Mouse (Mus musculus): ENCODE data around the gene Prkch. TPM values are rescaled to one million over a fixed set of nuclear protein-coding genes. Genes with fewer than 3 reads are reported as not detected.

Gene Prkch
- polyA plus RNA-seq, 1 experiment from 2014 or later = 6.1 TPM

DNA sequence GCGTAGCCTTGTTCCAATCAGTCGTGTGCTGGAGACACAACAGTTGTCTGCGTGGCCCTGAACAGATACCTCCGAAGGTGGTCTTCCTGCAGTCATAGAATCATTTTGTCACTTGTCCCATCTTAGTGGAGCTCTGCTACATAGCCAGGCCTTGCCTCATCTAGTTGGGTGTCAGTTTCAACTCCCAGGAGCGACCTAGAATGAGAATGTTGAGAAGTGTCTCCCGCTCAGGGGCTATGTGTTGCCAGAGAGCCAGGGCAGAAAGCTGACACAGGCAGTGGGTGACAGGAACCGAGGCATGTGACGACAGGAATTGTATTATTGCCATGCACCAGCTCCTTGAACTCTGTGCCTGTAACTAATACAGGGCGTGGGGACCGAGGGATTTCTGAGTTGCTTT is 133.4 kb downstream of the Prkch start:
- Histone ChIP-seq H3K9me3 (ENCODE audit: control insufficient read depth, low read length) (no peaks in the 10 kb centered on the region), H3K36me3 (ENCODE audit: control insufficient read depth, insufficient read depth, low read length) (no peaks in the 10 kb centered on the region), H3K27ac (ENCODE audit: low read depth, low read length) (no peak overlapping the region), H3K4me2 (no peak overlapping the region), H3K9ac (ENCODE audit: low read length) (no peak overlapping the region), H3K4me3 (ENCODE audit: low read depth, low read length) (no peak overlapping the region), H3K4me1 (ENCODE audit: control insufficient read depth, insufficient read depth, low read length) (no peaks in the 10 kb centered on the region), H3K27me3 (ENCODE audit: control insufficient read depth, insufficient read depth, low read length) (no peaks in the 10 kb centered on the region)
- peak; percentile 54 for DNase-seq (ENCODE audit: low spot score, missing footprints)
- WGBS = 87% methylated on average over 10 of the region's 10 CpGs
- ATAC-seq (ENCODE audit: low FRiP score) = no peak

DNA sequence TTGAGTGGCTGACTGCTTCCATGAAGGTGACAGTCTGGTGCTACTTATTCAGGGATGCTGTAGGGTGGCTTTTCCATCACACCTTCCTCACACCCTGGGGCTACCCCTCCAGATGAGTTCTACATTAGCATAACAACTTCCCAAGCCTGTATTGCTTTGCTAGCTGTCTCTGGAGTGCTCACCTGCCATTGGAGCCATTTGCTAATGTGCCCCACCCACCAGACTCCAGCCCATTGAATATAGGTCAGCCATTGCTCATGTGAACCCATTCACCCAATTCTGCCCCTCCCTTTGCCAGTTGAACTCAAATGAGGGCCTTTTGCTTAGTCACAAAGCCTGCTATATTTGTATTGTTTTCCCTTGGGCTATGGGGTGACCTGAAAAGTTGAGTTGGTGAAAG is 135.2 kb downstream of the Prkch start:
- no peaks in the 10 kb centered on the region for H3K9me3 ChIP-seq (ENCODE audit: control insufficient read depth, low read length)
- no peaks in the 10 kb centered on the region for H3K27me3 ChIP-seq (ENCODE audit: control insufficient read depth, insufficient read depth, low read length)
- ATAC-seq (ENCODE audit: low FRiP score) (no peak), DNase-seq (ENCODE audit: low spot score, missing footprints) (no peak)
- no peak overlapping the region for H3K4me3 ChIP-seq (ENCODE audit: low read depth, low read length)
- no peak overlapping the region for H3K9ac ChIP-seq (ENCODE audit: low read length)
- no peak overlapping the region for H3K27ac ChIP-seq (ENCODE audit: low read depth, low read length)
- no peak overlapping the region for H3K4me2 ChIP-seq
- H3K4me1 ChIP-seq (ENCODE audit: control insufficient read depth, insufficient read depth, low read length) = no peaks in the 10 kb centered on the region
- no peaks in the 10 kb centered on the region for H3K36me3 ChIP-seq (ENCODE audit: control insufficient read depth, insufficient read depth, low read length)

DNA sequence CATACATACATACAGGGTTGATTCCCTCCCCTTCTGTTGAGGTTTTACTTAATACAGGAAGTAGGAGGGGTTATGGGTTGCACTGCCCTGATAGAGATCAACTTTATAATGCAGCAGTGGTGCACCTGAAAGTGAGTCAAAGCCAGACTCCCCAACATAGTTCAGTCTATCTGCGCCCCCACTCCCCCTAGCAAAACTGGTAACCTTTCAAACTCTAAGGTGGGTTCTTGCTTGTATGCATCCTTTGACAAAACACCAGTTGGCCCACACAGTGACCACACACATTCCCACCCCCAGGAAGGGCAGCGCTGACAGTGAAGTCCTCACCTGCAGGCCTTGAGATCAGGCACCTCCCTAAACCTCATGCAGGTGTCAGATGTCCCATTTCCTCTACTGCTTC is 135.9 kb downstream of the Prkch start:
- no peak for DNase-seq (ENCODE audit: low spot score, missing footprints)
- H3K9me3 ChIP-seq (ENCODE audit: control insufficient read depth, low read length) = no peaks in the 10 kb centered on the region
- WGBS = 96% methylated on average over 2 of the region's 2 CpGs

DNA sequence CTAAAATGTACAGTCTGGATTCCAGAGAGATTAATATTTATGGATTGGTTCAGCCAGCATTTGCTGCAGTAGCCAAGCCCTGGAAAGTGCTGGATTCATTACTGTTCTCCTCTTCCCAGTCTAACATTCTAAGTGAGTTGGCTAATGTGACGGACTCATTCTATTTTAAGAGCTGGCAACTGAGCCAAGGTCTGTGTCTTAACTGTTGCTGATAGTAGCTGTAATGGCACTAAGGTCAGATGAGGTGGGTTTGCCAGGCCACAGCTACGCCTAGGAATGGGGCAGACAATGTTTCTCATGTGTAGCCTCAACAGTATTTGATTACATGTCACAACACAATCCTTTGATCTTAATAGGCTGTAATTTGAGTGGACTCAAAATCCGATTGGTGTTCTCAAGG is 137.5 kb downstream of the Prkch start:
- H3K9ac ChIP-seq (ENCODE audit: low read length) = no peak overlapping the region
- no peak overlapping the region for H3K4me2 ChIP-seq
- DNase-seq (ENCODE audit: low spot score, missing footprints) (no peak), ATAC-seq (ENCODE audit: low FRiP score) (no peak)
- H3K4me3 ChIP-seq (ENCODE audit: low read depth, low read length) = no peak overlapping the region
- peaks cover 7% of the 10 kb centered on the region; the same call in 1 of the 2 replicates for H3K27me3 ChIP-seq (ENCODE audit: control insufficient read depth, insufficient read depth, low read length)
- H3K4me1 ChIP-seq (ENCODE audit: control insufficient read depth, insufficient read depth, low read length) = no peaks in the 10 kb centered on the region
- H3K36me3 ChIP-seq (ENCODE audit: control insufficient read depth, insufficient read depth, low read length) = no peaks in the 10 kb centered on the region
- no peak overlapping the region for H3K27ac ChIP-seq (ENCODE audit: low read depth, low read length)
- 87% methylated on average over 3 of the region's 3 CpGs for WGBS
- H3K9me3 ChIP-seq (ENCODE audit: control insufficient read depth, low read length) = no peaks in the 10 kb centered on the region

More for the DNA sequence above, 135.9 kb downstream of the Prkch start:
- Histone ChIP-seq H3K4me2 (no peak overlapping the region), H3K9ac (ENCODE audit: low read length) (no peak overlapping the region), H3K4me1 (ENCODE audit: control insufficient read depth, insufficient read depth, low read length) (no peaks in the 10 kb centered on the region), H3K4me3 (ENCODE audit: low read depth, low read length) (no peak overlapping the region), H3K36me3 (ENCODE audit: control insufficient read depth, insufficient read depth, low read length) (no peaks in the 10 kb centered on the region), H3K27me3 (ENCODE audit: control insufficient read depth, insufficient read depth, low read length) (no peaks in the 10 kb centered on the region), H3K27ac (ENCODE audit: low read depth, low read length) (no peak overlapping the region)
- ATAC-seq (ENCODE audit: low FRiP score) = no peak

DNA sequence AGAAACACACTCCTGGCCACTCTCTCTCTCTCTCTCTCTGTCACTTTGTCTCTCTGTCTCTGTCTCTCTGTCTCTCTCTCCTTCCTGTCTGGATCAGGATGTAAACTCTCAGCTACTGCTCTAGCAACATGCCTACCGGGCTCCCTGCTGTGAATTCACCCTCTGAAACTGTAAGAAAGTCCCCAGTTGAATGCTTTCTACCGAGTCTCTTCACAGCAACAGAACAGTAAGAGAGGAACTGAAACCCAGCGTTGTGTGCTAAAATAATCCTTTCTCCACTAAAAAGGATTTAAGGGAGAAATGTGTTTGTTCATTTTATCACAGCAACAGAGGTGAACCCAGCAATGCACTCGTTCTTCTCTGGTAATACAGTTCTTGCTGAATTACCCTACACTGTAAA is 138.5 kb downstream of the Prkch start:
- Histone ChIP-seq H3K9me3 (ENCODE audit: control insufficient read depth, low read length) (no peaks in the 10 kb centered on the region), H3K36me3 (ENCODE audit: control insufficient read depth, insufficient read depth, low read length) (no peaks in the 10 kb centered on the region), H3K9ac (ENCODE audit: low read length) (no peak overlapping the region), H3K4me1 (ENCODE audit: control insufficient read depth, insufficient read depth, low read length) (no peaks in the 10 kb centered on the region), H3K27ac (ENCODE audit: low read depth, low read length) (no peak overlapping the region), H3K4me3 (ENCODE audit: low read depth, low read length) (no peak overlapping the region), H3K27me3 (ENCODE audit: control insufficient read depth, insufficient read depth, low read length) (peaks cover 17% of the 10 kb centered on the region), H3K4me2 (no peak overlapping the region)
- ATAC-seq (ENCODE audit: low FRiP score) (no peak), DNase-seq (ENCODE audit: low spot score, missing footprints) (no peak)
- WGBS = 83% methylated on average over 4 of the region's 4 CpGs

DNA sequence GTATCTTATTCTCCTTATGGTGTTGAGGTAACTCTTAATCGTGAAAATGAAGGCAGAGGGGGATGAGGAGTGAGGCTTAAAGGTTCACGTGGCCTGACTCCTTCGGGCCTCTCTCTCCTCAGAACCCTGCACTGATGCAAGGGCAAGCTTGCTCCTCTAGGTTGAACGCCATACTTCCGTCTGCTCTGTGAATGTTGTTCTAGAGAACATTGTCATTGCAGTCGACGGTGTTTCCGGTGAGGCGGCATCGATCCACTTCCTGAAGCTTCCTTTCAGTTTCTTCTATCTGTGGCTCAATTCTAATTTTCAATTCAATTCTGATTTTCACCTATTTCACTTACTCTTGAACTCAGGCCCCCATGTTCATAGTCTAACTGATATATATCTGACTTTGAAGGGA is 139.3 kb downstream of the Prkch start:
- Histone ChIP-seq H3K9ac (ENCODE audit: low read length) (no peak overlapping the region), H3K4me3 (ENCODE audit: low read depth, low read length) (no peak overlapping the region)

DNA sequence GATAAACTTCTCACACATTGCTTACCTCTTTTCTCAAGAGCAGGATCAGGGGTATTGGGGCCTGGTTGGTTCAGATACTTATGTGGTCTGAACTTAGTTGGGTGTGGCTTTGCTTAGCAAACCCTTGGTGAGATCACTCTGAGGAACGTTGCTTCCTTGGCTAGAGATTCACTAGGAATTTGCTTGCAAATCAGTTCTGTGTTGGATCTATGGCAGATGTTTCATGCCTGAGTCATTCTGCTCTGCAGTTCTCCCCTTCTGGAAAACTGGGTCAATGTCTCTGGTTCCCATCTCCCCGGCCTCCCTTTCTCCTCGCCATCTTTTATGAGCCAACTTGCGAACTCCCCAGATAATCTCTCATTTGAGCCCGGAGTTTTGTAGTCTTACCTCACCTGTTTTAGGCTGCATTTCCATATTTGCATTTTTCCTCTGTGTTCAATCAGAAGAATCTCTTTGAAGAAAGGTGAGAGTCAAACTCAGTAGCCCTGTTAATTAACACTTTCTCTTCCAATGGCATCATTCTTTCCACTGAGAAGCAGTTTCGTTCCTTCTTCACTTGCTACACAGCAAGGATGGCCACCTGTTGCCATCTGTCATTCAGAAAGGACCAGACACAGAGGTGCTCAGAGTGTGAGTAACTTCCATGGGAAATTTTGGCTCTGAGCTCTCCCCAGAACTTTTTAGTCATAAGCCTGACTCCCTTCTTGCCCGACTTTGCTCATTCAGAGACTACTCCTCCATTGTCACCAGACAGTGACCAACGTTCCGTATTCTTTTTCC is 141.4 kb downstream of the Prkch start:
- Histone ChIP-seq H3K36me3 (ENCODE audit: control insufficient read depth, insufficient read depth, low read length) (no peaks in the 10 kb centered on the region), H3K9ac (ENCODE audit: low read length) (no peak overlapping the region), H3K4me1 (ENCODE audit: control insufficient read depth, insufficient read depth, low read length) (peaks cover 8% of the 10 kb centered on the region; the same call in 1 of the 2 replicates), H3K4me2 (no peak overlapping the region), H3K27me3 (ENCODE audit: control insufficient read depth, insufficient read depth, low read length) (peaks cover 33% of the 10 kb centered on the region), H3K4me3 (ENCODE audit: low read depth, low read length) (no peak overlapping the region), H3K27ac (ENCODE audit: low read depth, low read length) (no peak overlapping the region), H3K9me3 (ENCODE audit: control insufficient read depth, low read length) (no peaks in the 10 kb centered on the region)
- no peak for DNase-seq (ENCODE audit: low spot score, missing footprints)
- WGBS = 92% methylated on average over 9 of the region's 9 CpGs
- no peak for ATAC-seq (ENCODE audit: low FRiP score)

More for the DNA sequence above, 139.3 kb downstream of the Prkch start:
- no peak for ATAC-seq (ENCODE audit: low FRiP score)
- 93% methylated on average over 10 of the region's 10 CpGs for WGBS
- H3K27ac ChIP-seq (ENCODE audit: low read depth, low read length) = no peak overlapping the region
- no peaks in the 10 kb centered on the region for H3K9me3 ChIP-seq (ENCODE audit: control insufficient read depth, low read length)
- no peaks in the 10 kb centered on the region for H3K36me3 ChIP-seq (ENCODE audit: control insufficient read depth, insufficient read depth, low read length)
- H3K4me1 ChIP-seq (ENCODE audit: control insufficient read depth, insufficient read depth, low read length) = no peaks in the 10 kb centered on the region
- no peak for DNase-seq (ENCODE audit: low spot score, missing footprints)
- no peak overlapping the region for H3K4me2 ChIP-seq
- peaks cover 23% of the 10 kb centered on the region for H3K27me3 ChIP-seq (ENCODE audit: control insufficient read depth, insufficient read depth, low read length)

DNA sequence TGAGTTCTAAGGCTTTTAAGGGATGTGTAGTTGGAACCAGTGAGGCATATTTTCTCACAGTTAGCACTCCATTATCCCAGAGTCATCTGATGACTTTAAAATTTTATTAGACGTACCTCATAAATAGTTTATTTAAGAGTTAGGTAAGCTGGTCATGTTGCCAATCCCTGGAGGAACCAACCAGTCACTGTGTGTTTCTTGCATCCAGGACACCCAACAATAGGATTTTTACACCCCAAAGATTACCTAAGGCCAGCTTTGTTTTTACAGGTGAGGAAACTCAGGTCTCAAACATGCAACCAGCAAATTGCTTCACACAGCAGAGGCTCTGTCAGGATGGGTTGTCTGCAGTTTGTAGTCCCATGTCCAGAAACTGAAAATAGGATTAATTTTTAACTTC is 142.4 kb downstream of the Prkch start:
- H3K4me1 ChIP-seq (ENCODE audit: control insufficient read depth, insufficient read depth, low read length) = peaks cover 8% of the 10 kb centered on the region; the same call in 1 of the 2 replicates
- H3K9ac ChIP-seq (ENCODE audit: low read length) = no peak overlapping the region
- no peaks in the 10 kb centered on the region for H3K36me3 ChIP-seq (ENCODE audit: control insufficient read depth, insufficient read depth, low read length)
- no peak for ATAC-seq (ENCODE audit: low FRiP score)
- H3K9me3 ChIP-seq (ENCODE audit: control insufficient read depth, low read length) = no peaks in the 10 kb centered on the region
- DNase-seq (ENCODE audit: low spot score, missing footprints) = no peak
- WGBS = 82% methylated on average over 1 of the region's 1 CpGs
- H3K27me3 ChIP-seq (ENCODE audit: control insufficient read depth, insufficient read depth, low read length) = peaks cover 35% of the 10 kb centered on the region
- no peak overlapping the region for H3K4me3 ChIP-seq (ENCODE audit: low read depth, low read length)
- H3K27ac ChIP-seq (ENCODE audit: low read depth, low read length) = no peak overlapping the region
- no peak overlapping the region for H3K4me2 ChIP-seq

DNA sequence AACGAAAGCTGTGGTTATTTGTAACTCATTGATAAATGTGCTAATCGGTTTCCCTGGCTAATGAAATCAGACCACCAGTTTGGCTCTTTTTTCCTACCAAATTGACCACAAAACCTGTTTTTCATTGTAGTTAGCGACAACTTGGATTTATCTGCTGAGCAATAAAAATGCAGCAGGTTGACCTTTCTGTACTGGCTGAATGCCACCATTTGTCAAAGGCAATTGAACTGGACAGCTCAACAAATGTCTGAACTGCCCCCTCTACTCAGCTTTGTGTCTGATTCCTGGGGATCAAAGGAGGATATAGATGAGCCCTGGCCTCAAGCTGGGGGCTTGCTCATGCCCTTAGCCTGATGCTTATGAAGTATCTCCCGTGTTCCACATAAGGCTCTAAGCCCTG is 146.0 kb downstream of the Prkch start:
- Histone ChIP-seq H3K4me2 (no peak overlapping the region), H3K4me1 (ENCODE audit: control insufficient read depth, insufficient read depth, low read length) (peaks cover 8% of the 10 kb centered on the region; the same call in 1 of the 2 replicates), H3K27me3 (ENCODE audit: control insufficient read depth, insufficient read depth, low read length) (peaks cover 56% of the 10 kb centered on the region), H3K9me3 (ENCODE audit: control insufficient read depth, low read length) (no peaks in the 10 kb centered on the region), H3K36me3 (ENCODE audit: control insufficient read depth, insufficient read depth, low read length) (no peaks in the 10 kb centered on the region), H3K9ac (ENCODE audit: low read length) (no peak overlapping the region), H3K27ac (ENCODE audit: low read depth, low read length) (no peak overlapping the region), H3K4me3 (ENCODE audit: low read depth, low read length) (no peak overlapping the region)
- peak; percentile 93 for DNase-seq (ENCODE audit: low spot score, missing footprints)
- 16% methylated on average over 4 of the region's 4 CpGs for WGBS
- ATAC-seq (ENCODE audit: low FRiP score) = peak; percentile 70; the same call in 1 of the 2 replicates

Measured in midbrain, embryonic 11.5 days (tissue).